Mouse (Mus musculus) naive thymus-derived CD4-positive, alpha-beta T cell, adult 2 months (primary cell): ENCODE results near the gene Vmn1r26.
"Not testable (repeated sequence)": the region's sequence is repeated elsewhere in the genome, so short reads cannot be mapped to it uniquely, and the experiment has no call there.

Experiments
- DNase-seq: peaks from one replicate; pipeline ENCODE4 v3.0.0-alpha.2; 2011; ENCODE audit warnings: low read depth

Vmn1r26 gene

GRCm38 (mm10) chr6:58015059-58015458 is at the start of gene Vmn1r26:
Gene Vmn1r26, minus strand, starts transcription at chr6:58015159.
- DNase-seq: no peak

GRCm38 (mm10) chr6:58044025-58044424 is 29.1 kb upstream of the Vmn1r26 start:
- DNase-seq: no peak

GRCm38 (mm10) chr6:58017478-58017877 is 2.5 kb upstream of the Vmn1r26 start:
- not testable (repeated sequence) for DNase-seq

- DNase-seq: no peak
These were observed 34.2 kb downstream of the Vmn1r26 start, which contains the start of gene Vmn1r25 for GRCm38 (mm10) chr6:57980710-57981109. Gene Vmn1r25, minus strand, starts transcription at chr6:57980810.

GRCm38 (mm10) chr6:57961403-57961802 is 53.6 kb downstream of the Vmn1r26 start, which contains the start of gene Vmn1r24:
Gene Vmn1r24, minus strand, starts transcription at chr6:57961503.
- not testable (repeated sequence) for DNase-seq
